ENCODE assay signal across 10 mouse cellular contexts in genomic region chr14:36952142-36952541, GRCm38 (mm10). TPM values are rescaled to one million over a fixed set of nuclear protein-coding genes. Genes with fewer than 3 reads are reported as not detected.
A peak's percentile ranks its signal among the peaks of the same experiment; 100 is the strongest.
DNase-seq lines count a peak whose midpoint lies in the region; ATAC-seq and TF ChIP-seq lines count a peak whose summit lies in the region.
"Had no signal": no experiment of that assay in that cellular context is flagged by ENCODE, and none has a peak within 500 bp of the region (broad histone marks: within the 10 kb centered on the region; RNA-seq: fewer than 3 reads in every experiment).

No protein-coding gene starts in this region.

- H3K9me3 ChIP-seq in midbrain, embryonic 16.5 days (replicated peaks; ENCODE audit: control insufficient read depth, low read length, poor library complexity, severe bottlenecking) = no peaks in the 10 kb centered on the region
- H3K9me3 ChIP-seq: hindbrain, embryonic 15.5 days; neural tube, embryonic 13.5 days had no signal

- H3K27ac ChIP-seq in testis, adult 2 months (ENCODE audit: control insufficient read depth, insufficient read depth, low read depth, low read length) = no peak overlapping the region
- H3K27ac ChIP-seq in embryonic fibroblast, embryonic 13.5 days (ENCODE audit: insufficient read depth, low read length) = no peak overlapping the region
- no peak overlapping the region for H3K27ac ChIP-seq in midbrain, embryonic 16.5 days (ENCODE audit: low read length)
- H3K27ac ChIP-seq: hindbrain, embryonic 15.5 days; neural tube, embryonic 13.5 days had no signal

- H3K4me1 ChIP-seq in testis, adult 2 months (ENCODE audit: control insufficient read depth, insufficient read depth, low read length) = no peaks in the 10 kb centered on the region
- no peaks in the 10 kb centered on the region for H3K4me1 ChIP-seq in embryonic fibroblast, embryonic 13.5 days (ENCODE audit: control insufficient read depth, insufficient read depth, low read length)
- H3K4me1 ChIP-seq in midbrain, embryonic 16.5 days (ENCODE audit: control insufficient read depth, insufficient read depth, low read length) = no peaks in the 10 kb centered on the region

- no peak overlapping the region for H3K4me2 ChIP-seq in midbrain, embryonic 16.5 days (ENCODE audit: low read length)
- H3K4me2 ChIP-seq: hindbrain, embryonic 15.5 days; neural tube, embryonic 13.5 days had no signal

- H3K9ac ChIP-seq in midbrain, embryonic 16.5 days (ENCODE audit: low read depth, low read length) = no peak overlapping the region
- H3K9ac ChIP-seq: hindbrain, embryonic 15.5 days; neural tube, embryonic 13.5 days had no signal

- DNase-seq in adrenal gland, postnatal 10 days = peak; percentile 38
- DNase-seq in adrenal gland, postnatal 25 days = no peak
- no peak for DNase-seq in testis, postnatal 14 days (ENCODE audit: low spot score)
- peak; percentile 47 for DNase-seq in kidney, postnatal 14 days
- DNase-seq in frontal cortex, postnatal 14 days (ENCODE audit: low spot score in 2 of 2) = no peak

- TF ChIP-seq POLR2A in testis, adult 2 months (IDR thresholded peaks at IDR 0.05; ENCODE audit: control insufficient read depth, low read depth, low read length) = no peak
- TF ChIP-seq POLR2A in embryonic fibroblast, embryonic 13.5 days (IDR thresholded peaks at IDR 0.05; ENCODE audit: low read depth, low read length) = no peak

- no peaks in the 10 kb centered on the region for H3K27me3 ChIP-seq in testis, adult 2 months (ENCODE audit: control insufficient read depth, insufficient read depth, low read length)
- H3K27me3 ChIP-seq in midbrain, embryonic 16.5 days (ENCODE audit: control insufficient read depth, insufficient read depth, low read depth, low read length) = no peaks in the 10 kb centered on the region
- H3K27me3 ChIP-seq: hindbrain, embryonic 15.5 days; neural tube, embryonic 13.5 days had no signal

- no peak overlapping the region for H3K4me3 ChIP-seq in testis, adult 2 months (ENCODE audit: control insufficient read depth, low read depth, low read length)
- H3K4me3 ChIP-seq in embryonic fibroblast, embryonic 13.5 days (ENCODE audit: insufficient read depth, low read length) = no peak overlapping the region
- no peak overlapping the region for H3K4me3 ChIP-seq in midbrain, embryonic 16.5 days (ENCODE audit: low read depth, low read length)
- H3K4me3 ChIP-seq: hindbrain, embryonic 15.5 days; neural tube, embryonic 13.5 days had no signal

- WGBS in midbrain, embryonic 16.5 days = 22% methylated on average over 2 of the region's 2 CpGs

- no peaks in the 10 kb centered on the region for H3K36me3 ChIP-seq in testis, adult 2 months (ENCODE audit: control insufficient read depth, insufficient read depth, low read length)
- H3K36me3 ChIP-seq in midbrain, embryonic 16.5 days (ENCODE audit: control insufficient read depth, insufficient read depth, low read length) = no peaks in the 10 kb centered on the region
- H3K36me3 ChIP-seq: hindbrain, embryonic 15.5 days; neural tube, embryonic 13.5 days had no signal

- ATAC-seq in midbrain, embryonic 16.5 days = 0 out of 2 replicates have a peak, but pooled peaks have one; percentile 34

- peak; percentile 39; the same call in 1 of the 2 replicates for TF ChIP-seq CTCF in testis, adult 2 months (IDR thresholded peaks at IDR 0.05; ENCODE audit: control insufficient read depth, insufficient read depth, insufficient replicate concordance, low read depth, low read length)
- peak; percentile 24; the same call in 1 of the 2 replicates for TF ChIP-seq CTCF in embryonic fibroblast, embryonic 13.5 days (IDR thresholded peaks at IDR 0.05; ENCODE audit: borderline replicate concordance, insufficient read depth, low read length)

RNA-seq across cellular contexts. Expression of gene Ccser2, which starts 16.4 kb away (rescaled TPM):
- total RNA-seq in adrenal gland, postnatal 10 days (2021) = 10 to 100 TPM; 33.4 to 38.3 TPM
- total RNA-seq in adrenal gland, postnatal 25 days (2021) = 31.3 and 33.2 TPM in 2 replicates
- 149 and 164 TPM in 2 replicates for polyA plus RNA-seq in testis, adult 2 months (2012; rRNA removed)
- 47.4 and 59.7 TPM in 2 replicates for polyA plus RNA-seq in embryonic fibroblast, embryonic 13.5 days (2011; ENCODE audit: insufficient read length, low read depth, missing spikeins)
- 92.9 and 97.5 TPM in 2 replicates for polyA plus RNA-seq in midbrain, embryonic 16.5 days (2015; fragmentation: Nextera tagmentation; extraction: Ambion mirVana)

Comparison
In these comparisons a context has a peak if more than half of its experiments do, and no peak if none do; other contexts are left out.
1. DNase-seq: peak in adrenal gland, postnatal 10 days (single experiment) and kidney, postnatal 14 days (single experiment); none in adrenal gland, postnatal 25 days (single experiment), testis, postnatal 14 days (single experiment) and frontal cortex, postnatal 14 days (0 of 2).